Mouse (Mus musculus) limb, embryonic 14.5 days (tissue): Measurements from ENCODE around the gene Metap1d. TPM values are rescaled to one million over a fixed set of nuclear protein-coding genes. Genes with fewer than 3 reads are reported as not detected.

Experiments used
- ATAC-seq: fragments of 200-750 bp; cut with Nextera tagmentation; 2 replicates; pipeline ENCODE4 v1.8.0; 2017; ENCODE audit warnings: low read depth, moderate number of reproducible peaks, moderate TSS enrichment; ENCODE audit not compliant: low FRiP score
- DNase-seq: peaks from one replicate; pipeline ENCODE4 v3.0.0-alpha.2; 2015; ENCODE audit warnings: low spot score
- H3K27ac ChIP-seq: fragments of 300-500 bp; sonication (generic); replicated peaks from 2 replicates; pipeline ENCODE4 v1.5.1; 2014; ENCODE audit warnings: low read depth, mild to moderate bottlenecking, low read length, moderate library complexity, mixed read lengths
- H3K27me3 ChIP-seq: fragments of 300-500 bp; sonication (generic); 2 replicates; pipeline ENCODE4 v1.6.1; 2014; ENCODE audit warnings: low read length, mixed read lengths; ENCODE audit not compliant: control insufficient read depth, insufficient read depth
- H3K36me3 ChIP-seq: fragments of 300-500 bp; sonication (generic); 2 replicates; pipeline ENCODE4 v1.6.1; 2014; ENCODE audit warnings: mild to moderate bottlenecking, low read length, moderate library complexity, mixed read lengths; ENCODE audit not compliant: control insufficient read depth, insufficient read depth
- H3K4me1 ChIP-seq: fragments of 300-500 bp; sonication (generic); 2 replicates; pipeline ENCODE4 v1.6.1; 2014; ENCODE audit warnings: antibody characterized with exemption, low read length, mixed read lengths; ENCODE audit not compliant: control insufficient read depth, insufficient read depth
- H3K4me2 ChIP-seq: fragments of 300-500 bp; sonication (generic); replicated peaks from 2 replicates; pipeline ENCODE4 v1.6.1; 2014; ENCODE audit warnings: low read depth, mild to moderate bottlenecking, low read length, moderate library complexity; ENCODE audit not compliant: severe bottlenecking
- H3K4me3 ChIP-seq: fragments of 300-500 bp; sonication (generic); replicated peaks from 2 replicates; pipeline ENCODE4 v1.5.1; 2014; ENCODE audit warnings: low read length
- H3K9ac ChIP-seq: fragments of 300-500 bp; sonication (generic); 2 replicates; pipeline ENCODE4 v1.6.1; 2014; ENCODE audit warnings: mild to moderate bottlenecking, low read depth, low read length, moderate library complexity; ENCODE audit not compliant: severe bottlenecking
- H3K9me3 ChIP-seq: fragments of 300-500 bp; sonication (generic); 2 replicates; pipeline ENCODE4 v1.6.1; 2016; ENCODE audit warnings: low read length; ENCODE audit not compliant: control insufficient read depth
- POLR2A ChIP-seq: fragments of 200-500 bp; IDR thresholded peaks from 2 replicates; pipeline ENCODE4 v1.8.0; 2012; ENCODE audit warnings: inconsistent platforms, mild to moderate bottlenecking, moderate library complexity, borderline replicate concordance; ENCODE audit not compliant: insufficient read depth, insufficient read length; ENCODE audit errors: extremely low read depth
- WGBS: fragments of 180-500 bp; shearing (Covaris S2); extraction: QIAGEN DNeasy Blood & Tissue Kit; methylation state at CpG from one replicate; pipeline ENCODE4 v1.1.7; 2014; 5-methylcytosine and 5-hydroxymethylcytosine counted together
- polyA plus RNA-seq, 2 experiments: library from polyadenylated mRNA; depleted of rRNA in 1 of 2; stranded (reverse) in 1 of 2; unstranded in 1 of 2; fragments of >200 nt; fragmentation: Nextera tagmentation in 1 of 2; extraction: Ambion mirVana in 1 of 2; gene quantifications; 2 replicates each; pipeline versions ENCODE4 v1.2.1 to v1.2.3; 2012 to 2014

Gene Metap1d
- polyA plus RNA-seq, 2 experiments = 44.3 to 86.8 TPM

DNA sequence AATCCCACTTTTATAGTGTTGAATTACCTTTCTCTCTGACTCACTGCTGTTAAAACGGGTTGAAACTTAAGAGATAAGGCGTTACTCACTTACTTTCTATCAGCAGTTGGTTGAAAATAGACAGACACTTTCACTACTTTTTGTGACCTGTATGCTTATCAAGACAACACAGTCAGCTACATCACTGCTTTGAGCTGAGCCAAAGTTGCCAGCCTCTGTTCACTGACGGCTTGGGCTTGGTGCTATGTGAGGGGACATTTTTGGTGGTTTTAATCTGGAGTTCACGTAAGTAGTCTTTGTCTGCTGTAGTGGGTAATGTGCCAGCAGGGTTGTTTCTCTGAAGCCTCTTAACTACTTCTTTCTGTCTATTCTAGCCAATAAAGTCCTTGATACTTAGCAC lies 28.5 kb upstream of the Metap1d start:
- Histone ChIP-seq H3K9ac (no peak overlapping the region), H3K4me1 (no peaks in the 10 kb centered on the region), H3K36me3 (peaks cover 54% of the 10 kb centered on the region), H3K4me2 (no peak overlapping the region), H3K4me3 (no peak overlapping the region), H3K27me3 (no peaks in the 10 kb centered on the region), H3K9me3 (no peaks in the 10 kb centered on the region), H3K27ac (no peak overlapping the region)
- no peak for TF ChIP-seq POLR2A
- WGBS = 89% methylated on average over 4 of the region's 4 CpGs
- ATAC-seq (no peak), DNase-seq (no peak)

- ATAC-seq (no peak), DNase-seq (no peak)
- H3K4me2 ChIP-seq = no peak overlapping the region
- peaks cover 39% of the 10 kb centered on the region for H3K36me3 ChIP-seq
- H3K4me3 ChIP-seq = no peak overlapping the region
- 81% methylated on average over 3 of the region's 4 CpGs for WGBS
- H3K9ac ChIP-seq = no peak overlapping the region
- no peak overlapping the region for H3K27ac ChIP-seq
- no peaks in the 10 kb centered on the region for H3K9me3 ChIP-seq
- no peaks in the 10 kb centered on the region for H3K4me1 ChIP-seq
- H3K27me3 ChIP-seq = no peaks in the 10 kb centered on the region
- no peak for TF ChIP-seq POLR2A
Observed at GRCm38 (mm10) chr2:71435440-71435839, 17.6 kb upstream of the Metap1d start.

DNA sequence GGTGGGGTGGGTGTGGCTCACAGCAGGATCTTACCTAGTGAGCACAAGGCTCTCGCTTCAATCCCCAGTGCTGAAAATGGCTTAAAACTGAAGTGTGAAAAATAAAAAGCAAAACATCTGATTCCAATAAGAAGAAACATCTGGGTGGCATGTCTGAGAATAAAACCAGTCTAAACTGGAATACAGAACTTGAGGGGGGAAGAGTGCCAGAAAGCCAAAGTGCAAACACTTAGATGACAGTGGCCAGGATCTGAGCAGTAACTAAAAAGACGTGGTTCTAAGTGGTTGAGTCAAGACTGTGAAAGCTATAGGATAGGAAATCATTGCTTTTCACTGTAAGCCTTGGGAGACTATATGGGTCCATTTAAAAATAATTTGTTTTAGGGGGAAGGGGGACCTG lies 9.7 kb upstream of the Metap1d start:
- H3K4me2 ChIP-seq = no peak overlapping the region
- no peak for TF ChIP-seq POLR2A
- H3K4me1 ChIP-seq = no peaks in the 10 kb centered on the region
- no peaks in the 10 kb centered on the region for H3K27me3 ChIP-seq
- WGBS = 16% methylated on average over 2 of the region's 2 CpGs
- peaks cover 24% of the 10 kb centered on the region for H3K36me3 ChIP-seq
- H3K4me3 ChIP-seq = no peak overlapping the region
- no peaks in the 10 kb centered on the region for H3K9me3 ChIP-seq
- ATAC-seq = no peak
- no peak overlapping the region for H3K9ac ChIP-seq
- DNase-seq = no peak
- no peak overlapping the region for H3K27ac ChIP-seq

DNA sequence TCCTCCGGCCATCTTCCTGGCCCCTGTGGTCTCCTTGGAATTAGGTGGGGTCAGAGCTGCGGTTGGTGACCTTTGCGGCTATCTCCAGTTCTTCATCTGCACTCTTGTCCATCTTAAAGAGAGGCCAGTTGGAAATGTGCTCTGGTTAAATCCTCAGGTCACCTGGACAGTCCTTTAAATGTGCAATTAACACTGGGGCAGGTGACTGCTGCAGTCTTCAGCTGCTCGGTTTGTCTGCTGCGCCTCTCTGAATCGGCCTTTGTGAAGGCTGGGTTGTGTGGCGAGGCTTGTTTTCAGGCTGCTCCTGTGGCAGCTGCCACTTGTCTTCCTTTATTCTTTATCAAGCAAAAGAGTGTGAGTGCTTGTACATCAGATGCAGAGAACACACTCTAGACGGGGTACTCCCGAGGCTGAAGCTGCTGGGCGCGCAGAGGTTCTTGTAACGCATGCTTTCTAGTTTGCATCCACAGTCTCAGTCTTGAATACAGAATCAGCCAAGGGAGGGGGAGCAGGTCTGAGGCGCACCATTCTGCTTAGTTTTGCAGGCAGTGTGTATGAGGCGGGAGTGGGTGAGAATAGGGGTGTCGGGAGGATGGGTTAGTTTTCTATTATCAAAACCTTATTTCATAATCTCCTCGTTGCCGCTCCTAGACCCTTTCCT lies 7.4 kb upstream of the Metap1d start:
- no peak for ATAC-seq
- Histone ChIP-seq H3K4me2 (no peak overlapping the region), H3K9me3 (no peaks in the 10 kb centered on the region), H3K36me3 (peaks cover 10% of the 10 kb centered on the region), H3K27me3 (no peaks in the 10 kb centered on the region), H3K9ac (no peak overlapping the region), H3K4me3 (no peak overlapping the region), H3K27ac (no peak overlapping the region), H3K4me1 (no peaks in the 10 kb centered on the region)
- 65% methylated on average over 17 of the region's 17 CpGs for WGBS
- no peak for TF ChIP-seq POLR2A
- DNase-seq = no peak

DNA sequence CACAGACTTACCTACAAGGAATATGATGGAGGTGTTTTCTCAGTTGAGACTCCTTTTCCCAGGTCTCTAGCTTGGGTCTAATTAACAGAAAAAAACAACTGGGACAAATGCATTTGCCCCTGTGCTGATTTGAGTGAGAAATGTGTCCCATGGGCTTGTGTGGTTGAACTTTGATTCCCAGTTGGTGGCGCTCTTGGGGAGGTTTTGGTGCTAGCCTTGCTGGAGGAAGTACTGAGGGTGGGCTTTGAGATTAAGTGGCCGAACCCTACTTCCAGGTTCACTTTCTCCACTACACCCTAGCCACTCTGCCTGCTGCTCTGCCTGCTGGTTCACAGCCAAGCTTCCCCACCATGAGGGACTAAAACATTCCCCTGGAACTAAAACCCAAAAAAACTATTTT lies 3.5 kb upstream of the Metap1d start:
- DNase-seq (no peak), ATAC-seq (no peak)
- Histone ChIP-seq H3K4me2 (no peak overlapping the region), H3K4me3 (no peak overlapping the region), H3K9me3 (no peaks in the 10 kb centered on the region), H3K27me3 (no peaks in the 10 kb centered on the region), H3K36me3 (no peaks in the 10 kb centered on the region), H3K27ac (no peak overlapping the region), H3K9ac (no peak overlapping the region), H3K4me1 (no peaks in the 10 kb centered on the region)
- 17% methylated on average over 2 of the region's 2 CpGs for WGBS
- no peak for TF ChIP-seq POLR2A
